Mouse (Mus musculus): ENCODE measurements at regions not wholly inside any gene's neighbourhood (a gene's known extent, or its start where the extent isn't known, plus 50 kb on each side); places are given as distances from the start of the nearest gene placed in this dataset.

GRCm38 (mm10) chr4:33702028-33702666 is 222.2 kb upstream of the Cnr1 start:
- no peak for DNase-seq

- no peak for DNase-seq
These were observed 218.7 kb upstream of the Cnr1 start for GRCm38 (mm10) chr4:33705722-33706121.

- no peak for DNase-seq
These were observed 217.6 kb upstream of the Cnr1 start for GRCm38 (mm10) chr4:33706785-33707184.

DNA sequence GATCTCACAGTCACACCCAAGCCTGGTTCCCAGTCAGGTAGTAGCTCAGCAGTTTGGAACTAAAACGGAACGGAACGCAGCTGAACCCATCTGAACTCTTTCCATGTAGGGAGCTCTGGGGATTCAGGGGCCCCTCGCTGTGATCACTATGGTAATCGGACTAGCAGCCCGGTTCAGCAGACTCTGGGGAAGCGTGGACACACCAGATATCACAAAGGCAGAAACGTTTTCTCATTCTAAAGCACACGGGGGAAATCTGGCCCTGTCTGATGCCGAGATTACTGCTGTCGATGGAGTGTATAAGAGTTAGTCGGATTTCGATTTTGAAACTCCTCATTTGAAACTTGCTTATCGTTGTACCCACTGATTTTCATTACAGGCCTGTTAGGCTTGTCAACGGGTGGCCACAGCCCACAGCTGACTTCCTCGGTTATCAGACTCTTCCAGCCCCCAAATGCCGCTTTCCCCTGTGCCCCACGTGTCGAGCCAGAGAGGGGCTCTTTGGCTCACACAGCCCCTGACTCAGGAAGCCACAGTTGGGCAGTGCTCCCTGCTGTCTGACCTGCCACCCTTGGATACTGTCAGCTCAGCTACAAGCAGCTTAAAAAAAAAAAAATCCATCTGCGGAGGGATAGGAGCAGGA is 207.8 kb upstream of the Cnr1 start:
- no peak for DNase-seq

- DNase-seq, result no peak
These were observed 203.4 kb upstream of the Cnr1 start for GRCm38 (mm10) chr4:33720972-33721371.

DNA sequence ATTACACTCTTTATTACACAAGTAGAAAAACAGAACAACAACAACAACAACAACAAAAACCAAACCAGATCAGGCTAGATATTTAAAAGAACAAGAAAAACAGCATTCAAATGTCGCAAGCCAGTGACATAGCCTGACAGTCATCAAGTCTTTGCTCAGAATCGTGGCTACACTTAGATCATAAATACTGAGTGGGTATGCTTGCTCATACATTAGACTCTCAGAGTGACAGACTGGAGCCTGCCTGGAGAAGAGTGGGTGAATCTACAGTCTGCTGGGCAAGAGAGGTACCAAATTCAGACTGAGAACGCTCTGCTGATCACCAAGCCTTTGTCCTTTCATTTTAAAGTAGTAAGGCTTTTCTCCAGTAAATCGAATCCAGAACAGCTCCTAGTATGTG is 202.4 kb upstream of the Cnr1 start:
- DNase-seq, result no peak

DNA sequence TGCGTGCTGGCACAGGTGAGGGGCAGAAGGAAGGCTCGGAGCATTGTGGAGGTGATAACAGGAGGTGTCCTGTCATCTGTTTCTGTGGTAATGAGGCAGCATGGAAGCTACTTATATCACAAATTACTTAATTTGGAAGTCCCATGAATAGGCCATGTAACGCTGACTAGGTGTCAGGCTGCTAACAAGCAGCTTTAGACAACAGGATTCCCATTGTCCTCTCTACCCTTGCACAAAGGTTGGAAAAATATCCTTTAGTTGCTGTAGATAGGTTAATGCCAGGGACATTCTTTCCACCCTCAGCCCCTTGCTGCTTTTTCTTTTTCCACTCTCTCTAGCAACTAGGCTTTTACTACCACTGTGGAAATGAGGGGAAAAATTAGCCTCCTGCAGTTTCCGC is 192.6 kb upstream of the Cnr1 start:
- no peak for DNase-seq

DNA sequence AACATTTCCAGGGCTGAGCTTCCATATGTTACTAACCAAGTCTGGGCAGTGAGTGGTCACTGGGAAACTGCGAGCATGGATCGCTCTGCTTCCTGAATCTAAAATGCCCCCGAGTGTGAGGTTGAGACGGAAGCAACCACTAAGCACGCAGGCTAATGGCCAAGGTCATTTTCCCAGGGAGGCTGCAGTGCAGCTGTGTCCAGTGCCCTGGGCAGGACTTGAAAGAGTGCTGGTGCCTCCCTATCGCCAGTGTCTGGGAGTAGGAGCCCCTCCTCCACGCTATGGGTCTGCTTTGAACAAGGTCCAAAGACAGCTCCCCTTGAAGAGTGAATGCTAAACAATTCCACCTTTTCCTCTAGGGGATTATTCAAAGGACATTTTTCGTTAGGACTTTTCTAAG is 189.5 kb upstream of the Cnr1 start:
- DNase-seq, result peak; percentile 28

GRCm38 (mm10) chr4:33735442-33735966 is 188.9 kb upstream of the Cnr1 start:
- DNase-seq, result no peak

GRCm38 (mm10) chr4:33736061-33736701 is 188.2 kb upstream of the Cnr1 start:
- DNase-seq, result peak; percentile 66

GRCm38 (mm10) chr4:33737337-33737736 is 187.1 kb upstream of the Cnr1 start:
- no peak for DNase-seq

- no peak for DNase-seq
These were observed 186.5 kb upstream of the Cnr1 start for GRCm38 (mm10) chr4:33737859-33738417.

DNA sequence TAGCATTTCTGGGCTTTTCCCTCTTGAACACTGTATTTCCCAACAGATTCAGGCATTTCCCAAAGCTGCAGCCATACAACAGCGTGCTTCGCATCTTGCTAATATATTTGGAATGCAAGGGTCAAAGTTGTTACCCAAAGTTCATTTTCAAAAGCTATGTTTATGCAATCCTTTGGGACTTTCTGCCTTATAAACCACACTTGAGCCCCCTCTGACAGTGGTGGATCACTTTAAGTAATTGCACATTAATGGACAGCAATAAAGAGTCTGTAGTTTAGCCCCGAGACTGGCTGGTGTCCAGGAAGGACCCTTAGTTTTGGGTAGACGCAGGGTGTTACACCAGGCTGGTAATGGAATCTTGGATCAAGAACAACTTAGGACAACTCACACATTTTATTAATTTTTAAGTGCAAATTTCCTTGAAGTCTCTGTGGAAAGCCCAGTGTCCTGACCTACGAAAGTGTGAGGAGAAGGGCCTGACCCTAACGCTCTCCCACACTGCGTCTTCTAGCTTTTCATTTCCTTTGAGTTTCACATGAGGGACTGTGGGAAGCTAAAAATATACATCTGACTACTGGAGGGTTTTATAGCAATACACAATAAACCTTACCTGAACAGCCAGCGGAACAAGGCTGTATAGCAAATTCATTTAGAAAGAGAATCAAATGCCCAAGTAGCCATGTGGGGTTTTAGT is 185.0 kb upstream of the Cnr1 start:
- DNase-seq, result no peak

- no peak for DNase-seq
These were observed 183.4 kb upstream of the Cnr1 start for GRCm38 (mm10) chr4:33740982-33741381.

DNA sequence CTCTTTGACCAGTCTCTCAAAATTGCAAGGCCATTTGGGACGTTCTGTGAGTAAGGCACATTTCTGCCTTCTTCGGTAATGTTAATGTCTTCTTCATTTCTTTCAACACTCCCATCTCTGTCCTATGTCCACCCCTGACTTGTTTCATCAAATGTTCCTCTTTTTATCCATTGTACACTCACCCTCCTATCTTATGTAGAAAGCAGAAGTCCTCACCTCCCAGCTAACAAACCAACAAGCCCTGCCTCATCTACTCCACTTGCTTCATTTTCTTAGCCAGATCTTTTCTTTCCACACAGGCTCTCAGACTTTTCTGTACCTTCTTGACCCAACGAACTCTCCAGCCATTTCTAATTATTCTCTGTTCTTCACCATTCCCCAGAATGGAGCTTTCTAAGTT is 179.2 kb upstream of the Cnr1 start:
- DNase-seq, result no peak

DNA sequence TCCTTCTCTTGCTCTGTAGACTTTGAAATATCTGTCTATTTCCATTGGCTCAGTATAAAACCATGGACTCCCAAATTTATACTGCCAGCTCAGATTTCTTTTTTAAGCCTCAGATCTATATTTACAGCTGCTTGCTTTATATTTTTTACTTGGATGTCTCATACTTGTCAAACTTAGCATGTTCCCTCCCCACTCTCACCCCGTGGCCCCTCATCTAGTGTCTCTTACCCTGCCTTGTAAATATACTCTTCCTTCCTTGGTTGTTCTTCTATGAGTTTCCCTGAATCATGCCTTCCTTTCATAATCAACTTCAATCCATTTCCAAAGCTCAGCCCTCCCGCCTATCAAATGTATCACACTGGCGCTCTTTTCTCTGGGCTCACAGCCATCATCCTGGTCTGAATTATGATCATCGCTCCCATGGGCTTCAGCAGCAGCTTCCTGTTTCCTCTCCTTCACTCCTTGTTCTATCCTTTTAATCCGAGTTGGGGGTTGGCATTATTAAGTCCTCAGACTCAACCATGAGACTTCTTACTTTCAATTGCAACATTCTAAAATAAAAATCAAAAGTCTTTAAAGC is 177.0 kb upstream of the Cnr1 start:
- DNase-seq, result no peak

GRCm38 (mm10) chr4:33767721-33768120 is 156.7 kb upstream of the Cnr1 start:
- DNase-seq, result no peak

DNA sequence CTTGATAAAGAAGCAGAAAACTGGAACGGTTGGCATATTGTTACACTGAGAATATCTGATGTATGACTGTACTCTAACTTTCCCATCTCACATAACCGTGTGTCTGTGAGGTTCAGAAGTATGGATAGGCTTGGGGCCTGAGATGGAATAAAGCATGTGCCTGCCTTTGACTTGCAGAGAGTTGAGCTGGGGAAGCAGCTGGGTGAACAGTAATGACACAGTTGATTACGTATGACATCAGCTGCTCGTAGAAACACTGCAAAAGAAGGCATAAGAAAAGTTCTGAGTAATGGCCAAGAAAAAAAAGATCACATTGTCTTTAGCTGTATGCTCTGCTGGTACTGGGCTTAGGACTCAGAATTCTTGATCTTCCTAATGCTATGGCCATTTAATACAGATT is 138.4 kb upstream of the Cnr1 start:
- DNase-seq, result no peak

DNA sequence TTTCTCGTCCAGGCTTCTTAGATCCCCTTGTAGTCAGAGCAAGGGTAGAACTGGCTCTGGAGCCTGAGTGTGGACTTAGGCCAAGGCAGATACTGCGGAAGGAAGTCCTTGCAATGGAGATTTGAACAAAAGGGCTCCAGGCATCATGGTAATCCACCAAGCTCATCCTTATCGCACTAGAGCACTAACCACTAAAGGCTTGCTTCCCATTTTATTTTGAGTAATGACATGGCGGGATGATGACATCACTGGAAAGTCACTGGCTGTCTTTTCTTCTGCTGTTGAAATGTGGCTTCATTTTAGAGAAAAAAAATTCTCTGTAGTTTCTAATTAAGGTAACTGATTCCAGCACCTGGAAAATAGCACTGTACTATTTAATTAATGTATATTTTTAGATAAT is 137.4 kb upstream of the Cnr1 start:
- DNase-seq, result no peak

DNA sequence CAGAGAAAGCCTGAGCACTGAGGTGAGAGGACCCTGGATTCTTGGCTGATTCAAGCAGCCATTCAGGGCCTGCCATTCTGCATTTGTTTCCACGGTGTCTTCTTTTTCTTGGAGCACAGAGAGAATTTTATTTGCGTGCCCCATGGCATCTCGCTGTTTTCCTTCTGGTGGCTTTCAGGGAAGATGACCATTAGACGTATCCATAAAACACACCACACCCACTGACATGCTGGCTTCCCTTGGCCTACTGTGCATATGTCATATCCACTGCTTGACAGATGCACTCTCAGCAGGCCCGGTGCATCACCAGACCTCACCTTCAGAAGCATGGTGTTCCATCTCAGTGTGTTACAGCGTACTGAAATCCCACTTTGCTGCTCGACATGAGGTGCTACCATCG is 131.0 kb upstream of the Cnr1 start:
- no peak for DNase-seq

- no peak for DNase-seq
These were observed 128.9 kb upstream of the Cnr1 start for GRCm38 (mm10) chr4:33795461-33795860.

DNA sequence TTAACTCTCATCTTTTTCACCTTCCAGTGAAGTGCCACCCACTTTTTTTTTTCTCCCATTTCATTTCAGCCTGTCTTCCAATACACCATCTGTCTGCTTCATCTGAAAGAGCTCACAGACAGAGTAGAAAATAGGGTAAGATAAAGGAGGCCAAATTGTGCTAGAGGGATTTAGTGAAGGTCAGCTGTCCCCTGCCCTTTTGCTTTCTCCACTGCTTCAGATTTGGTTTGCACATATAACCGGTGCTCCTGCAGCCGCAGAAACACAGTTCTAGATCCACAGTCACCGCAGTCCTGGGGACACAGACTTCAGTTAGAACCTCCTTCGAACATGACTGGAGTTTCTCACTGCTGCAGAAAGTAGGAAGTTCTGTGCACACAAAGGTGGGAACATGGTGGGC is 126.4 kb upstream of the Cnr1 start:
- DNase-seq, result no peak

DNA sequence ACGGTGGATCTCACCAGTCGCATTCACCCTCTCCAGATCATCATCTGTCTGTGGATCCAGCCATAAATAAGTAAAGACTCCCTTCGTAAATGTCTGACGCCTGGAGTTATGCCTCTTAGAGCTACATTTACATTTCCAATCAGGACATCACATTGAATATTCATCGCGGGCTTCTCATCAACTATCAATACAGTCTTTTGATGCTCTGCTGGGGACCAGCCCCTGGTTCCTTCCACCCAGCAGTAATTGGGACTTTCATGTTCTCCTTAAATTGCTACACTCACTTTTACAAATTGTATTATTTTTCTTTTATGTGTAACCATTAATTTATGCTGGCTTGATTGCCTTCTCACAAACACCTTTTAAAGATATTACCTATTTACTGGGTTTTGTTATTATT is 125.7 kb upstream of the Cnr1 start:
- no peak for DNase-seq
